Mouse (Mus musculus) heart, adult 9 months (tissue): ENCODE measurements at regions not wholly inside any gene's neighbourhood (a gene's known extent, or its start where the extent isn't known, plus 50 kb on each side); places are given as distances from the start of the nearest gene placed in this dataset.

ENCODE experiments used
- DNase-seq, 2 experiments: peaks; one replicate each; pipeline ENCODE4 v3.0.0; 2022; ENCODE audit warnings: low spot score in 2 of 2

DNA sequence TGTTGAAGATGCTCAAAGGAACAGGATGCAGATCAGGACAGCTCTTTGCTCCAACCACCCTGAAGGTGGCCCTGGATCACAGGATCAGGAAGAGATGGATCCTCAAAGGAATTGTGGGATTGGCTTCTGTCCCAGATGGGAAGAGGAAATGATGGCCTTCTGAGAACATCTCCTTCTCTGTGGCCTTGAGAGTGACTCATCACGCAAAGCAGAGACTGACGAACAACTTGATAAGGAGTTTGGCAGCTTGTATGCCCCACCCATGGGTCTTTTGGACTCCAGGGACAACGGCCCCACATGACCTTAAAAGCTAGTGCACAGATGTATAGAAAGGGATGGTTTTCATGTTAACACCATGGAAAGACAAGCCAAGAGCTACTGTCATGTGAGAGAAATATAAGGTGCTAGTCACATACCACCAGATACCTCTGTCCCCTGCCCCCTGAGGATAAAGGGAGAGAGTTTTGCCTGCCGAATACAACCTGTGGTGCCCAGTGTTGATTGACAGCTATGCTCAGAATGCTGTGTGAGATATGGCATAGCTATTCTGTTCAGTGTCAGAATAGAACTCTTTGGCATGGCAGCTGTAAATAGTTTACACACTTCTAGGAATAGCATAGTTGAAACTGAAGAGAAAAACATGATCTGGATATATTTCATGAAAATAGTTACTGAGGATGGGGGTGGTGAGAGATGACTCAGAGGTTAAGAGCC lies 109.2 kb upstream of the S1pr3 start:
- peak; percentile 71 to 79 for DNase-seq

DNA sequence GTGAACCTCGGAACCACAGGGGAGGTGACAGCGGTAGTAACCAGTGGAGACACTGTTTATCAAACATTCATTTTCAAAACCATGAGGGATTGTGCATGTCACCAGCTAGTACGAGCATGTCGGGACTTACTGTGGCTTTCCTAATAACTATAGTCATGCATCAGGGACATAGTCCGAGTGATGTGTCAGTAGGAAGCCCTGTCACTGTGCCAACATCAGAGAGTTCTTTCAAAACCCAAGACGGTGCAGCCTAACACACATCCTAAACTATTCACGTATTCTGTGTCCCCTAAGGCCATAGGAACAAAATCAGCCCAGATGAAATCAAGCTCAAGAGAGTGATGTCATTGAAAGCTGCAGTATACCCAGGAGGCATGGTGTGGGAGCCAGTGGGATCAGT lies 107.0 kb upstream of the S1pr3 start:
- DNase-seq = no peak

DNA sequence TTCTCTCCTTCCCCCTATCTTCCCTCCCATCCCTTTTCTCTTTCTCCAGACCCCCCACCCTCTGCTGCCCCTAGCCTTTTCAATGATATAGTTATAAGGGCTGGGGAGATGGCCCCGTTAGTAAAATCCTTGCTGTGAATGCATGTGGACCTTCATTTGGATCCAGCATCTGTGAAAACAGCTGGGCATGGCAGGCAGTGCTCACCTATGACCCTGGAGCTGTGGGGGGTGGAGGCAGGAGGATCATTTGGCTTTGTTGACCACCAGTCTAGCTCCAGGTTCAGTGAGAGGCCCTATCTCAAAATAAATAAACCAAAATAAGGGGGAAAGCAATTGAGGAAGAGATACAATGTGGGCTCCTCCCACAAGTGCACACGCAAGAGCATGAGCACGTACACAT lies 105.3 kb upstream of the S1pr3 start:
- no peak for DNase-seq

DNA sequence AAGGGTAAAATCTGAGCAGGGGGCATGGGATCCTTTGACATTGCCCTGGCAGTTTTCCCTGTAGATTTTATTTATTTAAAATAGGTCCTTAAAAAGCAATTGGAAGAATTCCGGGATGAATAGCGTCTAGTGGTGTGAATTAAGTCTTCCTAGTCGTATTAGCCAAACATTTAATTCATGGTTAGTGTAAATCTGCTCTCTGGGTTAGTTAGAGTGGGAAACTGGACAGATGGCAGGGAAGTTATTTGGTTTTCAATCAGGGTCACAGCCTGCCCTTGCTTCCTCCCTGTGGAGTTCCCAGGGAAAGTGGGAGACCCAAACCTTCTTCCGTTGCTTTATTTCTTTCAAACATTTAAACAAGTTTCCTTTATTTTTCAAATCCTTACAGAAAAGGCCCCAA lies 103.8 kb upstream of the S1pr3 start:
- DNase-seq = no peak

DNA sequence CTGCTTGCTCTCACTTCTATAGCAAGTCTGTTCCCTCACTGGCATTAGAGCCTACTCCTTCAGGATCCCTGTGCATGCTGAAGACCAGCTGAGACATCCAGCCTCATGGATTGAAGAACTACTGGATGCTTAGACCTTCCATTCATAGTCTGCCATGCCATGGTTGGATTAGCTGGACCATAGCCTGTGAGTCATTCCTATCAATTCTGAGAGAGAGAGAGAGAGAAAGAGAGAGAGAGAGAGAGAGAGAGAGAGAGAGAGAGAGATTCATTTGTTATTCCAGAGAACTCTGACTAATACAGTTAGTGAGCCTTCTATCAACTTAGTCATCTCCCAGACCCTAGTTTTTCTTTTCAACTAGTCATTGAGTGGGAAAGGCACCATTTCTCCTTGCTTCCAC lies 99.0 kb upstream of the S1pr3 start:
- no peak for DNase-seq

DNA sequence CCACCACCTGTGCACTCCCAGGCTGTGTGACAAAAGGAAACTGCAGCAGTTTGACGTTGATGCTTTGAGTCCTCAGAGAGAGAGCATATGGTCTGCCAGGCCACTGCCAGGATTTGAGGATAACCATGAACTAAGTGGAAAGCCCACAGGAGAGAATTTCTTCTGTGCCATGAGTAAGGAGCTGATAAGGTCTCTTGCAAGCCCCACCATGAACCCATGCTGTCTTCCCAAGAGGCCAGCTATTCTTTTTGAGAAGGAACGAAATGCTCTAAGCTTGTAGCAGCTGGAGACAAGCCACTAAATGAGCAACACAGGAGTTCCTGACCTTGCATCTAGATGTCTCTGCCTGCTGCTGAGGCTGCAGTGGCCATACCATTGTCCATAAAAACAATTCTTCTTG lies 98.4 kb upstream of the S1pr3 start:
- DNase-seq = no peak

DNA sequence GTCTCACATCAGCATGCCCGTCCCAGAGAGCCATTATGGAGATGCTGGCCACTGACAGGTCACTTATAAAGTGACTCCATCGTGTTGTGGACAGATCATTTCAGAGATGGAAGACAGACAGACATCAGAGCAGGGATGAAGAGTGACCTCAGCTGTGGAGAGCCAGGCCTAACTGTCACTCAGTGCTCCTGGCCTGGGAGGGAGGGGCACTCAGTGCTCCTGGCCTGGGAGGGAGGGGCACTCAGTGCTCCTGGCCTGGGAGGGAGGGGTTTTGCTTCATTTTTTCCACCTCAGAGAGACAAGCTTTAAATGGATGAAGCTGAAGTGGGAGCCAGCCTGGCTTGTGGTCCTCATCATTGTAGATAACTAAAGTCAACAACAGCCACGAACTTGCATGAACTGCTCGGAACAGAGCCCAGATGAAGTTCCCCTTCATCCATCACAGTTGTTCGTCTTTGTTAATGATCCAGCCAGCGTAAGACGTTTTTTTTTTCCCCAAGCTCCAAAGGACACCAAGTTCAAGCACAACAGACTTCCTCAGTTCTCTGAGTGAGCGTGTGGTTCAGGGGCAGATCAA lies 96.7 kb upstream of the S1pr3 start:
- DNase-seq = peak; percentile 73

DNA sequence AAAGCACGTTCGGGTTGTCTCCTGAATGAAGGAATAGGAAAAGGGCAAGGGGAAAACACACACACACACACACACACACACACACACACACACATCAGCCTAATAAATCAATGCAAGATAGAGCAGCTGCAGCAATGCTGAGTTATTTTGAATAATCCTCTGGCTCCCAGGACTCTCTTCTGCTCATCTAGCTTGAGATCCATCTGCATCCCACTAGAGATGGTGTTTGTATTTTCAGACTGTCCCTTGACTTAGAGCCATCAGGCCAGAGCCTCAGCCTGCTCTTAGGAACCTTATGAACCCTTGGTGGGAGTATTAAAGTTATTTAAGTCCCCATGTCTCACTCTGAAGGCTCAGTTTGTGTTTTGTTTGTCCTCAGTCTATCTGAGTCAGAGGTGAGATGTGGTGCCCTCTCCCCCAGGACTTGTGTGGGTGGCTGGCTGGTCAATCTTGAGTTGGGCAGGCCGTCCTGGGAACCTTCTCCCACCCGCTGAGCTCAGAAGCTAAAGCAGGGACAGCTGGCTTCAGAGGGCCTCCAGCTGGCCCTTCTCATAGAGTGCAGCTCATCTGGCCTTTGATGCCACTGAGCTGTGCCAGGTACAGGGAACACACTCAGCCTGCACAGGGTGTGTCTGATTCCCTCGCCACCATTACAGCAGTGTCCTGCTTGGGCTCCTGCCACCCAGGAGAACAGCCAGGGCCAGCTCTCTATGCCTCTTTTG lies 95.1 kb upstream of the S1pr3 start:
- DNase-seq = peak; percentile 73 to 80

DNA sequence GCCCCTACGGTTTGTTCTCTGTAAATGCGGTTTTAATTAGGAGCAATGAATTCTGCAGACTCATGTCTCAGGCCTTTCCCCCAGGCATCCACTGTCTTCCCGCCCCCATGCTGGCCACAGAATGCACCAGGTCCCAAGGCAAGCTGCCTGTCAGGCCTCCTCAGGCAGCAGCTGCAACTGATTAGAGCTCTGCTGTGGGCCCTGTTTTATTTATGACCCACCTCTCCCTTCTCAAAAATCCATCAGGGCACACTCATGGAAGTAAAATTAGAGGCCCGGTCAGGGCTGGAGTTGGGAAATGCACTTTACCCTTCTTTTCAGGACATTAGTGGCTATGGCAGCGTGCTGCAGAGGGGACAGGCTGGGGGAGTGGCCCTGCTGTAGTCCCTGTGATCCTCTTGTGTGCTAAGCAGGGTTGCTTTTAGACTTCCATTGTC lies 93.9 kb upstream of the S1pr3 start:
- DNase-seq = peak; percentile 79 to 82

DNA sequence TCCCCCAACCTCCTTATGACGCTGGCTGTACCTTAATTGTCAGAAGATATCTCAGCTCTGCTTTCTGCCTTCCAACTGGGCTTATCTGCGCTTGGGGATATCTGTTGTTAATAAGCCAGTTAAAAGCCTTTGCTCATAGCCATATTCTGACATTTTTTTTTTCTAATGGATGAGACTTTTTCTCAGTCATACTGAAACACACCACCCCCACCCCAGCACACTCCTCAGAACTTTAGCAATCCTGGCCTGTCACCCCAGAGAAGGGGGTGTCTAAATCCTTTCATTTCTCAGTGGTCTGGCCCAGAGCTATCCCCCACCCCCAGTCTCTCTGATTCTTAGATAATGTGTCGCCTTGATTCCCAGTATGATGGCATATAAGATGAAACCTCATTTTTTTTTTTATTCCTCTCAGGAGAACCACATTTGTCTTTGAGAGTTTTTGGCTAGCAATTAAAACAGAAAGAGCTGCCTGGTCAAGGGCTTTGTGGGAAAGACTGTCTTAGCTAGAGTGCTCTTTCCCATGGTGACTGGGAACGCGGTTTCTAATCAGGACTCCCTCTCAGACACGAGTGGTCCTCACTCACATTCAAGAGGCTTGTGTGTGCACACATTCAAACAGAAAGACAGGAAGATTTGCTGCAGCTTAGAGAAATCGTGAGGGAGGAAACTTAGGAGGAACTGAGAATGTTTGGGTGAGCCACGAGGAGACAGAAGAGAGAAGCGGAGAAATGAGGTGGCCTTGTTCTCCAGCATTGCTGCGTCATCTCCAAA lies 93.2 kb upstream of the S1pr3 start:
- no peak for DNase-seq

DNA sequence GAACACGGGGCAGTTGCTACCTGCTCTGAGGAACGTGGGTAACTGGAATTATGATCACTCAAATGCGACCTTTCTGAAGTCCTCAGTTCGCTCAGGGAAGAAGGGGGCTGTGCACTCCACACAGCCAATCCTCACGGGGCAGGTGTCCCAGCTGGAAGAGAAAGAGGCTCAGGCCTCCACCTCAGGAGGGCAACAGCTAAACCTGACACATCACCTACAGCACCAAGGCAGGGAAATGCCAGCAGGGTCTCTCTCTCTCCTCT lies 92.7 kb upstream of the S1pr3 start:
- DNase-seq = no peak

DNA sequence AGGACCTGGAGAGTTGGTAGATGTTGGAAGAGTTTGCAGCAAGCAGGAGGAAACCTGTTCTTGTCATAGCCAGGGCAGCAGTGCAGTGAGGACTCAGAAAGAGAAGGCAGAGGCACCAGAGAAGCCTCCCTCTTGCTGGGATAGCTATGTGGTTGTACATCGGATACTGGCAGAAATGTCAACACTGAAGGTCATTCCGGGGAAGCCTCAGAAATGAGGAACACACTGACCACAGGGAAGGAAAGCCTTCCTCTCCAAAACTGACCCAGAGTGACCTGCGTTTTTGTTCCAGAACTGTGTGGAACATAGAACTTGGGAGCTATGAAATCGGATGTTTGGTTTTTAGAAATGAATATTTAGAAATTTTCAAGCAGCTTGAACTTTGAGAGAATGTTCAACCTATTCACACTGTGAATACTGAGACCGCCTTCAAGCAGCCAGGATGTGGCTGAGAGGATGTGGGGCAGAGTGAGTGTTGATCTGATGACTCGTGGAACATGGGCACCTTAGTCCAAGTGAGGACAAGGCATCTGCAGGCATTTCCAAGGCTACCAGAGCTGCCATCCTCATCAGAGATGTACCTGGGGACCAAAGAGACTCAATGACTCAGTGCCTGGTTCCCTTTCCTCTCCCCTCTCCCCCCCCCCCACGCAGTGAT lies 85.3 kb upstream of the S1pr3 start:
- no peak for DNase-seq

DNA sequence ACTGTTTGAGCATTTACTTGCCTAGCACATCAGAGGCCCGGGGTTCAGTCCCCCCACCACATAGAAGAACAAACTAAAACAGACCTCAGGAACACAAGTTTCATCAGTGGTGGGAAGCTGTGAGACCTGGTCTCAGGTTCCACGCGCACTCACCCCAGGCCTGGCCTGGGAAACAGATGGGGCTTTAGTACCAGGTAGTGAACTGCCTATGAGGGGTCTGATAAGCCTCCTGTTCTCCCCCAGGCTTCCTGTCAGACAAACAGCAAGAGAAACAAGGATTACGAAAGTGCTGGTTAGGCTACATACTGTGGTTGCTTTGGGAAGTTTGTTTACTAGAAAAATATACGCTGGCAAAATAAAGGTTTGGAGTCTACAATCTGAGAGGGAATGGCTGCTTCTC lies 83.7 kb upstream of the S1pr3 start:
- no peak for DNase-seq

DNA sequence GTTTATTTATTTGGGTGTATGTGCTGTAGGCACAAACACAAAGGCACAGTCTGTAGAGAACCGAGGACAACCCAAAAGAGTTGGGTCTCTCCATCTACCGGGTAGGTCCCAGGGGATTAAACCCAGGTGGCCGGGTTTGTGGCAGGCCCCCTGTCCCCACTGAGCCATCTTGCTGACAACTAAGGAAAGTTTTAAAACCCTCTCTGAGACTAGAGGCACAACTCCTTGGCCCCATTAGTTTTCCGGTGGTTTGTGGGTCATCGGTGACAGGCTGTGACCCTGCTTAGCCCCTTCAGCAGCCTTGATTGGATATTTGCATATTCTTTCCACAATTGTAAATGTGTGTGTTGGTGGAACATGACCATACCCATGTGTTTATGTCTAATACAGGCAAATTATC lies 83.1 kb upstream of the S1pr3 start:
- no peak for DNase-seq

DNA sequence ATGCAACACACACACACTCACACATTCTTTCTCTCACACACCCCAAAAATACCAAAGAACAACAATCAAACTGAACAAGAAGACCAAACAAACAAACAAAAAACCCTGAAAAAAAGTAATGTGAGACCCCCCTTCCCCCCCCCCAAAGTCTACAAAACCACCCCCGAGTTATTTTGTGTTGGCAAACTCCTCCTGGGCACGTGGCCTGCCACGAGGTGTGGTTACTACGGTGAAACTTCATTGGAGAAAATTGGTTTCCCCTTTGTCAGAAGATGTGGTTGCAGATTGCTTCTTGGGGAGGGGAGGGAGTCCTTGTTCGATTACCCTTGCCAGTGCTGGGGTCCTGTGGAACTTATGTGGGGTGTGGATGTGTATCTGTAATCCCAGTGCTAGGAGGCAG lies 82.3 kb upstream of the S1pr3 start:
- no peak for DNase-seq

DNA sequence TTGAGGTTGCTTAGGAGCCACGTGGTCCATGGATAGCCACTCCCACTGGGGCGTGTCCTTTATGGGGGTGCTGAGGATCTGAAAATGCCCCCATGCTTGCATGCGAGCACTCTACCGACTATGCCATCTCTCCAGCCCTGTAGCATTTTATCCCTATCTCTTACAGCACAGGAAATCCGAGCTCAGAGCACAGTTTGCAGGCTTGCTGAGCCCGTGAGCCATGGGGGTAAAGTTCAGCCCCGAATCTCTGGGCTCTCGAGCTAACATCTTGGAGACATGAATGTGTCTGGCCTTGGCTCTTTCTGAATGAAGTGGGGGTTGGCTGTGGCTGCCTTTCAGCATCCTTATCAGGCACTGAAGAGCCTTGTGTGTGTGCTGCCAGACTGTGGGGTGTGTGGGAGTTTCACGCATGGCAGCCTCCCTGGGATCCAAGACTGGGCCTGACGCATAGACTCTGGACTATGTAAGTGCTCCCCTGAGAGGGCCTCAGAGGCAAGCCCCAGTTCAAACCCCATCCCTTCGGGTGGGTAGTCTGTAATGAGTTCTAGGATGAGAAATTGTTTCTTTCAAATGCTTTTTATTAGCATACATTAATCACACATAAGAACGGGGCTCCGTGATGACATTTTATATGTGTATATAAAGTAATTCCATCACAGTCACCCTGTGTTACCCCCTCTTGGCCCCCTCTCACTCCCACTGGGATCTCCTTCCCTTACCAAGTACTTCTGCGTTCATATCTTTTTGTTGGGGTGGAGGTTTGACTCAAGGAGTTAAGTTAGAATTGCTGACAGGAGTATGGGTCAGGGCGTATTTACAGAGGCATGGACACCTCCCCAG lies 80.1 kb upstream of the S1pr3 start:
- peak; percentile 75 to 77 for DNase-seq

DNA sequence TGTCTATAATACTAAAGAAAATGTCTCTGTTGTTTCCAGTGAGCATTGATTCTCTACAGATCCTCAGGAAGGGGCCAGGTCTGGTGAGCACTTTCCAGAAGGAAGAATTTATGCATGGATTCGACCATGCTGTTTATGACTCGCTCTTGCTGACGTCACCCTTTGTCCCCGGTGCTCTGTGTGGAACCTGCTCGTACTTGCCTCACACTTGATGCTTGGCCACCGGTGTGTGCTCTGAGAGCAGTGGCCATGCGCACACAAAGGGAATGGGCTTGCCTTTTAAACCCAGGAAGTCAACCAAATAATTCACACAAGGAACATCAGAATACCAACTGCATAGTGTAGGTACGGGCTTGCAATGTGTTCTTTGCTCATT lies 79.5 kb upstream of the S1pr3 start:
- DNase-seq = no peak

DNA sequence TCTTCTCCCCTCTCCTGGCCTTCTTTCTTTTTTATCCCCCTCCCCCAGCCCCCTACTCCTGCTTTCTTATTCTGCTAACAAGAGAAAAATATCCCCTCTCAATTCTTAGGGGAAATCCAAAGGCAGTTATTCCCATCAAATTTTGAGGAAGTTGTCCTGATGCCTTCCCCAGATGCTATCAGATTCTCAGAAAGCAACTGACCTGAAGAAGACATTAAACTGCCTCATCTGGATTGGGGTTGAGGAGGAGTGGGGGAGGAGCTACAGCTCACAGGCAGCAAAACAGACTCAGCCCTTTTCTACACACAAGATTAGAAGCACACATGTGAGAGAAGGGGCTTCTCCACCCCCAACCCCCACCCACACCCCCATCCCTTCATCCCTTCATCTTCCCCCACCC lies 78.7 kb upstream of the S1pr3 start:
- DNase-seq = no peak

DNA sequence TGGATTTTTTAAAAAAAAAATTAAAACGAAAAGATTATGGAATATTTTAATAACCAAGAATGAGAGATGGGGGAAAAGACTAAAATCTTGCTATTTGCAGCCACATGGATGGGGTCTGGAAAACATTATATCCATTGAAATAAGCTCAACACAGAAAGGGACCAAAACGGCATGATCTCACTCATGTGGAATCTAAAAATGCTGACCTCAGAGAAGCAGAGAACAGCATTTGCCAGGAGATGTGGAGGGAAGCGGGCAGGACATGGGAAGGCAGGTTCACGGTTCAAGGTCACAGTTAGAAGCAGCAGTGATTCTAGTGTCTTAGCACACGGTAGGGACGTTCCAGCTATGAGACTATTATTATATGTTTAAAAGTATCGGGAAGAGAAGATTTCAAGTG lies 76.2 kb upstream of the S1pr3 start:
- DNase-seq = no peak

DNA sequence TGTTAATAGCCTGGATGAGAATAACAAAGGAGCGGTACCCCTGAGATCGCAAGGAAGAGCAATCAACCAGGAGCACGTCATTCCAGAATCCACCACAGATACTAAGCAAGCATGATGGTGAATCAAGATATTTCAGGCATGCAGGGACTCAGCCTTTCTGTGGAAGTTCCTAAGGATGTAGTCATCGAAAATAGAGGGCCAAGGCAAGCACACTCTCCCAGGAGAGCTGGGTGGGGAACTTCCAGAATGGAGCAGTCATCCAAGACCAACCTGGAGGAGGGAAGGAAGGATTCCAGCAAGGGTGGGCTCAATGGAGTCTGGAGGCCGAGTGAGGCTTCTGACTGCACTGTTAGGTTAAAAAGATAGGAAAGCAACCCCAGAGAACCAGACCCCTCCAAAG lies 75.0 kb upstream of the S1pr3 start:
- no peak for DNase-seq

DNA sequence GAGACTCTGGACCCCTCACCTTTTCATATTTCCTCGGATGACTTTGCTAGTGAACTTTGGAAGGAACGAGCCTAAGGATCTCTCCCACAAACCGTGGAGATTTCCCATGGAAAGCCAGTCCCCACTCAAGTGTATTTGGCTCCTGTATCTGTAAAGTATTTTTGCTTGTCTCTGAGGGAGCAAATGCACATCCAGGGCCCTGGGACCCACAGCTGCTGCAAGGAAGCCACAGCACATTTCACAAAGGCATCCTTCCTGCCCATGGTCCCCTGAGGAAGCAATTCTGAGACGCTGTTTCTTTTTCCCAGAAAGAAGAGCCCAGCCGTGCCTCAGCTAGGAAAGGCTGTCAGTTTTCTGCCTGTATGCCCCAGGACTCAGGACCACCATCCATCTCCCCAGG lies 71.7 kb upstream of the S1pr3 start:
- peak; percentile 30 to 54 for DNase-seq
